Mouse (Mus musculus) megakaryocyte, embryonic 14.5 days (primary cell): Measurements from ENCODE around the gene Adgrl3.

Source experiments
- FLI1 ChIP-seq: IDR thresholded peaks from 2 replicates; pipeline ENCODE4 v1.6.1; 2012; ENCODE audit warnings: low read length, inconsistent platforms, mixed read lengths
- GATA1 ChIP-seq: IDR thresholded peaks from 3 replicates; pipeline ENCODE4 v1.6.1; 2012; ENCODE audit warnings: mixed read lengths, low read length, inconsistent platforms, borderline replicate concordance

- TF ChIP-seq GATA1: no peak
- no peak for TF ChIP-seq FLI1
Measured at GRCm38 (mm10) chr5:81475406-81475805, 455.5 kb downstream of the Adgrl3 start.
